Mouse (Mus musculus): ENCODE data around the gene Prpf4.

Gene Prpf4

GRCm38 (mm10) chr4:62389592-62390512 lies 18.7 kb upstream of the Prpf4 start:
- no peak for DNase-seq (ENCODE audit: low read depth in 1 of 2, low spot score in 2 of 2)

GRCm38 (mm10) chr4:62391892-62392291 lies 16.7 kb upstream of the Prpf4 start:
- no peak for DNase-seq (ENCODE audit: low read depth in 1 of 2, low spot score in 2 of 2)

- DNase-seq (ENCODE audit: low read depth in 1 of 2, low spot score in 2 of 2) = no peak
Measured at GRCm38 (mm10) chr4:62393459-62393858, 15.1 kb upstream of the Prpf4 start.

- DNase-seq (ENCODE audit: low read depth in 1 of 2, low spot score in 2 of 2) = no peak
Measured at GRCm38 (mm10) chr4:62395806-62396205, 12.8 kb upstream of the Prpf4 start.

GRCm38 (mm10) chr4:62397616-62398365 lies 10.8 kb upstream of the Prpf4 start:
- DNase-seq (ENCODE audit: low read depth in 1 of 2, low spot score in 2 of 2) = no peak

- no peak for DNase-seq (ENCODE audit: low read depth in 1 of 2, low spot score in 2 of 2)
Measured at GRCm38 (mm10) chr4:62398956-62399355, 9.6 kb upstream of the Prpf4 start.

GRCm38 (mm10) chr4:62406133-62406532 lies 2.5 kb upstream of the Prpf4 start:
- DNase-seq (ENCODE audit: low read depth in 1 of 2, low spot score in 2 of 2) = no peak

GRCm38 (mm10) chr4:62407730-62408582 lies 641 bp upstream of the Prpf4 start:
- peak in 1 of 2 experiments; percentile 27 for DNase-seq (ENCODE audit: low read depth in 1 of 2, low spot score in 2 of 2)

GRCm38 (mm10) chr4:62409615-62410014 lies 1.0 kb downstream of the Prpf4 start:
- no peak for DNase-seq (ENCODE audit: low read depth in 1 of 2, low spot score in 2 of 2)

GRCm38 (mm10) chr4:62410325-62410724 lies 1.7 kb downstream of the Prpf4 start:
- no peak for DNase-seq (ENCODE audit: low read depth in 1 of 2, low spot score in 2 of 2)

GRCm38 (mm10) chr4:62411606-62412005 lies 3.0 kb downstream of the Prpf4 start:
- DNase-seq (ENCODE audit: low read depth in 1 of 2, low spot score in 2 of 2) = no peak

GRCm38 (mm10) chr4:62418448-62418847 lies 9.9 kb downstream of the Prpf4 start:
- DNase-seq (ENCODE audit: low read depth in 1 of 2, low spot score in 2 of 2) = no peak

- no peak for DNase-seq (ENCODE audit: low read depth in 1 of 2, low spot score in 2 of 2)
Measured at GRCm38 (mm10) chr4:62419091-62419490, 10.5 kb downstream of the Prpf4 start.

GRCm38 (mm10) chr4:62425891-62426290 lies 17.3 kb downstream of the Prpf4 start:
- DNase-seq (ENCODE audit: low read depth in 1 of 2, low spot score in 2 of 2) = no peak

GRCm38 (mm10) chr4:62427978-62428758 lies 19.6 kb downstream of the Prpf4 start:
- DNase-seq (ENCODE audit: low read depth in 1 of 2, low spot score in 2 of 2) = no peak

- no peak for DNase-seq (ENCODE audit: low read depth in 1 of 2, low spot score in 2 of 2)
Measured at GRCm38 (mm10) chr4:62429616-62430015, 21.0 kb downstream of the Prpf4 start.

GRCm38 (mm10) chr4:62430678-62431077 lies 22.1 kb downstream of the Prpf4 start:
- DNase-seq (ENCODE audit: low read depth in 1 of 2, low spot score in 2 of 2) = no peak

- no peak for DNase-seq (ENCODE audit: low read depth in 1 of 2, low spot score in 2 of 2)
Measured at GRCm38 (mm10) chr4:62431522-62431921, 22.9 kb downstream of the Prpf4 start.

- no peak for DNase-seq (ENCODE audit: low read depth in 1 of 2, low spot score in 2 of 2)
Measured at GRCm38 (mm10) chr4:62433939-62434870, 25.6 kb downstream of the Prpf4 start.
